Mouse (Mus musculus) G1E (cell line): ENCODE measurements around the gene A630089N07Rik.

Experiments
- CTCF ChIP-seq: IDR thresholded peaks from 2 replicates; pipeline ENCODE4 v1.5.1; 2012; ENCODE audit warnings: low read depth, low read length, inconsistent platforms, mixed read lengths
- GATA1 ChIP-seq: IDR thresholded peaks from 2 replicates; pipeline ENCODE4 v1.6.1; 2012; ENCODE audit warnings: borderline replicate concordance, low read length, inconsistent platforms, mixed read lengths
- GATA2 ChIP-seq: IDR thresholded peaks from 2 replicates; pipeline ENCODE4 v1.6.1; 2012; ENCODE audit warnings: low read depth, low read length, inconsistent platforms, borderline replicate concordance
- TAL1 ChIP-seq: conservative IDR thresholded peaks from 2 replicates; pipeline ENCODE4 v1.6.1; 2012; ENCODE audit warnings: low read depth, low read length, inconsistent platforms, mixed read lengths

- no peak for TF ChIP-seq TAL1
- TF ChIP-seq CTCF, result peak; percentile 63
- TF ChIP-seq GATA1, result no peak
- TF ChIP-seq GATA2, result no peak
These were observed 40.6 kb downstream of the A630089N07Rik start for GRCm38 (mm10) chr16:98041676-98042075.
